Mouse (Mus musculus) liver, embryonic 14.5 days (tissue): ENCODE data around the gene Tnr. TPM values are rescaled to one million over a fixed set of nuclear protein-coding genes. Genes with fewer than 3 reads are reported as not detected.

Experiments
- ATAC-seq: fragments of 200-750 bp; cut with Nextera tagmentation; 2 replicates; pipeline ENCODE4 v1.8.0; 2017; ENCODE audit warnings: moderate number of reproducible peaks, mild to moderate bottlenecking, moderate library complexity; ENCODE audit not compliant: insufficient read depth
- DNase-seq, 3 experiments: peaks; one replicate each; pipeline ENCODE4 v3.0.0-alpha.2; 2012 to 2013; ENCODE audit warnings: low read depth in 3 of 3, low spot score in 3 of 3
- H3K27ac ChIP-seq: fragments of 300-500 bp; sonication (generic); 2 replicates; pipeline ENCODE4 v1.5.1; 2014; ENCODE audit warnings: moderate library complexity, mild to moderate bottlenecking, control low read depth, inconsistent platforms
- H3K27me3 ChIP-seq: fragments of 300-500 bp; sonication (generic); 2 replicates; pipeline ENCODE4 v1.6.1; 2014; ENCODE audit warnings: mild to moderate bottlenecking, low read length, moderate library complexity; ENCODE audit not compliant: control insufficient read depth, insufficient read depth
- H3K36me3 ChIP-seq: fragments of 300-500 bp; sonication (generic); replicated peaks from 2 replicates; pipeline ENCODE4 v1.6.1; 2014; ENCODE audit warnings: low read depth; ENCODE audit not compliant: control insufficient read depth, insufficient read depth
- H3K4me1 ChIP-seq, 2 experiments: fragments of 200-500 bp in 1 of 2; fragments of 300-500 bp in 1 of 2; sonication (generic) in 1 of 2; replicated peaks; 2 replicates each; pipeline ENCODE4 v1.6.1; 2012 to 2014; ENCODE audit warnings: antibody characterized with exemption in 1 of 2, inconsistent platforms in 1 of 2, low read length in 1 of 2; ENCODE audit not compliant: control insufficient read depth in 2 of 2, insufficient read depth in 2 of 2
- H3K4me2 ChIP-seq: fragments of 300-500 bp; sonication (generic); 2 replicates; pipeline ENCODE4 v1.6.1; 2014; ENCODE audit warnings: low read depth, mild to moderate bottlenecking, control low read depth, moderate library complexity
- H3K4me3 ChIP-seq, 2 experiments: fragments of 200-500 bp in 1 of 2; fragments of 300-500 bp in 1 of 2; sonication (generic) in 1 of 2; 2 replicates each; pipeline ENCODE4 v1.5.1; 2012 to 2014; ENCODE audit warnings: low read depth in 2 of 2, low read length in 2 of 2, mild to moderate bottlenecking in 2 of 2, control low read depth in 1 of 2, inconsistent platforms in 1 of 2, moderate library complexity in 1 of 2; ENCODE audit not compliant: insufficient read depth in 1 of 2
- H3K9ac ChIP-seq: fragments of 300-500 bp; sonication (generic); replicated peaks from 2 replicates; pipeline ENCODE4 v1.6.1; 2014; ENCODE audit warnings: mild to moderate bottlenecking, control low read depth, moderate library complexity
- H3K9me3 ChIP-seq: fragments of 300-500 bp; sonication (generic); 2 replicates; pipeline ENCODE4 v1.6.1; 2016; ENCODE audit warnings: low read length, mixed read lengths; ENCODE audit not compliant: control insufficient read depth
- CTCF ChIP-seq: IDR thresholded peaks from 2 replicates; pipeline ENCODE4 v1.5.1; 2016; ENCODE audit warnings: antibody characterized with exemption, low read depth, control low read depth
- EP300 ChIP-seq: IDR thresholded peaks from 2 replicates; pipeline ENCODE4 v1.6.1; 2016; ENCODE audit warnings: antibody characterized with exemption, low read depth
- WGBS: fragments of 180-500 bp; shearing (Covaris S2); extraction: QIAGEN DNeasy Blood & Tissue Kit; methylation state at CpG from one replicate; pipeline ENCODE4 v1.1.7; 2014; ENCODE audit not compliant: insufficient replicate concordance; 5-methylcytosine and 5-hydroxymethylcytosine counted together
- polyA plus RNA-seq, 2 experiments: library from polyadenylated mRNA; depleted of rRNA in 1 of 2; stranded (reverse) in 1 of 2; unstranded in 1 of 2; fragments of >200 nt; fragmentation: Nextera tagmentation in 1 of 2; extraction: Ambion mirVana in 1 of 2; gene quantifications; 2 replicates each; pipeline versions ENCODE4 v1.2.1 to v1.2.3; 2012 to 2014

The Tnr gene
- polyA plus RNA-seq, 2 experiments, result 0.02 to 0.03 TPM

- no peaks in the 10 kb centered on the region for H3K4me1 ChIP-seq
- DNase-seq (no peak), ATAC-seq (no peak)
- H3K9ac ChIP-seq, result no peak overlapping the region
- H3K27me3 ChIP-seq, result no peaks in the 10 kb centered on the region
- no peaks in the 10 kb centered on the region for H3K9me3 ChIP-seq
- H3K4me3 ChIP-seq, result no peak overlapping the region
- no peak overlapping the region for H3K4me2 ChIP-seq
- H3K27ac ChIP-seq, result no peak overlapping the region
- H3K36me3 ChIP-seq, result no peaks in the 10 kb centered on the region
- 33% methylated on average over 3 of the region's 3 CpGs for WGBS
- TF ChIP-seq EP300 (no peak), CTCF (no peak)
These were observed 295.9 kb downstream of the Tnr start for GRCm38 (mm10) chr1:159819511-159819910.

GRCm38 (mm10) chr1:159822416-159822815 lies 298.8 kb downstream of the Tnr start:
- no peak overlapping the region for H3K4me3 ChIP-seq
- H3K4me1 ChIP-seq, result no peaks in the 10 kb centered on the region
- no peak overlapping the region for H3K4me2 ChIP-seq
- H3K27me3 ChIP-seq, result no peaks in the 10 kb centered on the region
- no peak overlapping the region for H3K9ac ChIP-seq
- DNase-seq, result no peak
- no peak for TF ChIP-seq EP300
- no peak for TF ChIP-seq CTCF
- H3K36me3 ChIP-seq, result no peaks in the 10 kb centered on the region
- 55% methylated on average over 2 of the region's 2 CpGs for WGBS
- no peaks in the 10 kb centered on the region for H3K9me3 ChIP-seq
- H3K27ac ChIP-seq, result no peak overlapping the region
- ATAC-seq, result no peak

- no peaks in the 10 kb centered on the region for H3K36me3 ChIP-seq
- WGBS, result 66% methylated on average over 2 of the region's 2 CpGs
- no peak for TF ChIP-seq CTCF
- no peak for TF ChIP-seq EP300
- no peak overlapping the region for H3K4me2 ChIP-seq
- no peak overlapping the region for H3K27ac ChIP-seq
- no peak overlapping the region for H3K4me3 ChIP-seq
- H3K4me1 ChIP-seq, result no peaks in the 10 kb centered on the region
- no peak for ATAC-seq
- DNase-seq, result no peak
- H3K27me3 ChIP-seq, result no peaks in the 10 kb centered on the region
- H3K9ac ChIP-seq, result no peak overlapping the region
- H3K9me3 ChIP-seq, result no peaks in the 10 kb centered on the region
These were observed 305.0 kb downstream of the Tnr start for GRCm38 (mm10) chr1:159828531-159828930.

- Histone ChIP-seq H3K27me3 (no peaks in the 10 kb centered on the region), H3K36me3 (no peaks in the 10 kb centered on the region), H3K9me3 (no peaks in the 10 kb centered on the region), H3K4me1 (no peaks in the 10 kb centered on the region), H3K27ac (no peak overlapping the region), H3K9ac (no peak overlapping the region), H3K4me3 (no peak overlapping the region), H3K4me2 (no peak overlapping the region)
- no peak for TF ChIP-seq EP300
- TF ChIP-seq CTCF, result no peak
- no peak for DNase-seq
- no peak for ATAC-seq
- WGBS, result 47% methylated on average over 2 of the region's 2 CpGs
These were observed 309.6 kb downstream of the Tnr start for GRCm38 (mm10) chr1:159833165-159833564.

- no peak overlapping the region for H3K9ac ChIP-seq
- no peaks in the 10 kb centered on the region for H3K4me1 ChIP-seq
- no peak for TF ChIP-seq EP300
- no peak for TF ChIP-seq CTCF
- ATAC-seq (no peak), DNase-seq (no peak)
- H3K9me3 ChIP-seq, result no peaks in the 10 kb centered on the region
- 36% methylated on average over 4 of the region's 4 CpGs for WGBS
- H3K36me3 ChIP-seq, result no peaks in the 10 kb centered on the region
- H3K27me3 ChIP-seq, result no peaks in the 10 kb centered on the region
- no peak overlapping the region for H3K4me3 ChIP-seq
- H3K4me2 ChIP-seq, result no peak overlapping the region
- H3K27ac ChIP-seq, result no peak overlapping the region
These were observed 310.2 kb downstream of the Tnr start for GRCm38 (mm10) chr1:159833646-159834338.
